8 mouse cellular contexts compared by ENCODE assay signal in genomic region chr7:45068000-45068318, GRCm38 (mm10). TPM values are rescaled to one million over a fixed set of nuclear protein-coding genes. Genes with fewer than 3 reads are reported as not detected.
DNase-seq lines count a peak whose midpoint lies in the region; ATAC-seq and TF ChIP-seq lines count a peak whose summit lies in the region.

No protein-coding gene starts in this region.

- peak; percentile 73 for TF ChIP-seq CTCF in forebrain, postnatal 0 days (IDR thresholded peaks at IDR 0.05; ENCODE audit: low read depth)
- TF ChIP-seq CTCF in liver, embryonic 14.5 days (IDR thresholded peaks at IDR 0.05; ENCODE audit: low read depth) = peak; percentile 93

- H3K9ac ChIP-seq in forebrain, embryonic 12.5 days = no peak overlapping the region
- H3K9ac ChIP-seq in forebrain, embryonic 15.5 days (replicated peaks) = no peak overlapping the region
- no peak overlapping the region for H3K9ac ChIP-seq in forebrain, postnatal 0 days
- no peak overlapping the region for H3K9ac ChIP-seq in liver, embryonic 14.5 days (replicated peaks)

- no peak overlapping the region for H3K27ac ChIP-seq in forebrain, embryonic 12.5 days
- no peak overlapping the region for H3K27ac ChIP-seq in forebrain, embryonic 15.5 days (replicated peaks)
- no peak overlapping the region for H3K27ac ChIP-seq in forebrain, postnatal 0 days (ENCODE audit: low read depth, low read length)
- no peak overlapping the region for H3K27ac ChIP-seq in liver, embryonic 14.5 days

- no peak overlapping the region for H3K4me3 ChIP-seq in forebrain, embryonic 12.5 days (replicated peaks)
- no peak overlapping the region for H3K4me3 ChIP-seq in forebrain, embryonic 15.5 days
- no peak overlapping the region for H3K4me3 ChIP-seq in forebrain, postnatal 0 days (ENCODE audit: low read depth, low read length)
- H3K4me3 ChIP-seq in liver, embryonic 14.5 days (ENCODE audit: insufficient read depth in 1 of 2, low read depth in 2 of 2, low read length in 2 of 2) = no peak overlapping the region

- H3K27me3 ChIP-seq in forebrain, embryonic 12.5 days = no peaks in the 10 kb centered on the region
- H3K27me3 ChIP-seq in forebrain, embryonic 15.5 days = no peaks in the 10 kb centered on the region
- H3K27me3 ChIP-seq in forebrain, postnatal 0 days (ENCODE audit: insufficient read depth, low read length) = no peaks in the 10 kb centered on the region
- H3K27me3 ChIP-seq in liver, embryonic 14.5 days (ENCODE audit: control insufficient read depth, insufficient read depth, low read length) = no peaks in the 10 kb centered on the region

- no peak for TF ChIP-seq EP300 in liver, embryonic 14.5 days (IDR thresholded peaks at IDR 0.05; ENCODE audit: low read depth)

- WGBS in forebrain, embryonic 12.5 days = 33% methylated on average over 5 of the region's 5 CpGs
- WGBS in forebrain, embryonic 15.5 days = 22% methylated on average over 5 of the region's 5 CpGs
- WGBS in forebrain, postnatal 0 days = 20% methylated on average over 5 of the region's 5 CpGs
- 10% methylated on average over 5 of the region's 5 CpGs for WGBS in liver, embryonic 14.5 days (ENCODE audit: insufficient replicate concordance)

- 0 out of 2 replicates have a peak, but pooled peaks have one; percentile 23 for ATAC-seq in forebrain, embryonic 12.5 days (ENCODE audit: low FRiP score)
- ATAC-seq in forebrain, embryonic 15.5 days (replicated peaks) = no peak
- ATAC-seq in forebrain, postnatal 0 days = peak; percentile 60; the same call in 1 of the 2 replicates
- ATAC-seq in liver, embryonic 14.5 days (ENCODE audit: insufficient read depth) = peak; percentile 46

- H3K36me3 ChIP-seq in forebrain, embryonic 12.5 days (replicated peaks) = 0 out of 2 replicates have a peak, but pooled peaks cover 4% of the 10 kb centered on the region
- no peaks in the 10 kb centered on the region for H3K36me3 ChIP-seq in forebrain, embryonic 15.5 days
- no peaks in the 10 kb centered on the region for H3K36me3 ChIP-seq in forebrain, postnatal 0 days (ENCODE audit: insufficient read depth)
- H3K36me3 ChIP-seq in liver, embryonic 14.5 days (replicated peaks; ENCODE audit: control insufficient read depth, insufficient read depth, low read depth) = no peaks in the 10 kb centered on the region

- H3K4me2 ChIP-seq in forebrain, embryonic 12.5 days = no peak overlapping the region
- H3K4me2 ChIP-seq in forebrain, embryonic 15.5 days (replicated peaks) = no peak overlapping the region
- H3K4me2 ChIP-seq in forebrain, postnatal 0 days (ENCODE audit: low read depth) = no peak overlapping the region
- H3K4me2 ChIP-seq in liver, embryonic 14.5 days (ENCODE audit: low read depth) = no peak overlapping the region

- DNase-seq in A20 (ENCODE audit: low read depth, low spot score) = peak; percentile 86
- DNase-seq in adrenal gland, postnatal 10 days = peak; percentile 66
- DNase-seq in forebrain, postnatal 0 days = peak; percentile 56
- DNase-seq in liver, embryonic 14.5 days (ENCODE audit: low read depth in 3 of 3, low spot score in 3 of 3) = peak in 1 of 3 experiments; percentile 46
- peak; percentile 71 for DNase-seq in retina, postnatal 1 day
- DNase-seq in urinary bladder, adult 18-20 months (ENCODE audit: low spot score in 2 of 2) = no peak

- peaks cover 10% of the 10 kb centered on the region for H3K4me1 ChIP-seq in forebrain, embryonic 12.5 days
- H3K4me1 ChIP-seq in forebrain, embryonic 15.5 days = peaks cover 13% of the 10 kb centered on the region
- H3K4me1 ChIP-seq in forebrain, postnatal 0 days (ENCODE audit: insufficient read depth) = no peaks in the 10 kb centered on the region; the same call in 1 of the 2 replicates
- peaks cover 6 to 7% of the 10 kb centered on the region in 2 experiments; a peak in 2 of 4 replicates for H3K4me1 ChIP-seq in liver, embryonic 14.5 days (replicated peaks; ENCODE audit: control insufficient read depth in 2 of 2, insufficient read depth in 2 of 2, low read length in 1 of 2)

- H3K9me3 ChIP-seq in forebrain, embryonic 12.5 days = no peaks in the 10 kb centered on the region
- no peaks in the 10 kb centered on the region for H3K9me3 ChIP-seq in forebrain, embryonic 15.5 days
- H3K9me3 ChIP-seq in forebrain, postnatal 0 days (ENCODE audit: low read length) = no peaks in the 10 kb centered on the region
- H3K9me3 ChIP-seq in liver, embryonic 14.5 days (ENCODE audit: control insufficient read depth, low read length) = no peaks in the 10 kb centered on the region

RNA-seq across cellular contexts. Expression of gene Prrg2, which starts 5.5 kb away (rescaled TPM):
- polyA plus RNA-seq in forebrain, embryonic 12.5 days (2016; fragmentation: Nextera tagmentation; extraction: Ambion mirVana) = 17.1 and 18.2 TPM in 2 replicates
- 12.6 and 15.3 TPM in 2 replicates for polyA plus RNA-seq in forebrain, embryonic 15.5 days (2015; fragmentation: Nextera tagmentation; extraction: Ambion mirVana)
- total RNA-seq in adrenal gland, postnatal 10 days (2021) = 10 to 100 TPM; 18.5 to 20.0 TPM
- total RNA-seq in forebrain, postnatal 0 days (2014; rRNA removed) = 6.3 and 15.9 TPM in 2 replicates
- polyA plus RNA-seq in forebrain, postnatal 0 days (2015; fragmentation: Nextera tagmentation; extraction: Ambion mirVana) = 14.9 and 15.1 TPM in 2 replicates
- polyA plus RNA-seq in liver, embryonic 14.5 days (2012; rRNA removed) = 8.5 and 10.1 TPM in 2 replicates
- polyA plus RNA-seq in liver, embryonic 14.5 days (2014; fragmentation: Nextera tagmentation; extraction: Ambion mirVana) = 6.2 and 7.3 TPM in 2 replicates

RNA-seq across cellular contexts. Expression of gene Nosip, which starts 5.7 kb away (rescaled TPM):
- 53.7 and 54.4 TPM in 2 replicates for polyA plus RNA-seq in forebrain, embryonic 12.5 days (2016; fragmentation: Nextera tagmentation; extraction: Ambion mirVana)
- polyA plus RNA-seq in forebrain, embryonic 15.5 days (2015; fragmentation: Nextera tagmentation; extraction: Ambion mirVana) = 62.4 and 63.9 TPM in 2 replicates
- 10 to 100 TPM; 39.7 to 45.9 TPM for total RNA-seq in adrenal gland, postnatal 10 days (2021)
- 75.2 and 76.4 TPM in 2 replicates for total RNA-seq in forebrain, postnatal 0 days (2014; rRNA removed)
- 74.3 and 75.2 TPM in 2 replicates for polyA plus RNA-seq in forebrain, postnatal 0 days (2015; fragmentation: Nextera tagmentation; extraction: Ambion mirVana)
- 24.5 and 26.4 TPM in 2 replicates for polyA plus RNA-seq in liver, embryonic 14.5 days (2012; rRNA removed)
- polyA plus RNA-seq in liver, embryonic 14.5 days (2014; fragmentation: Nextera tagmentation; extraction: Ambion mirVana) = 23.1 and 27.4 TPM in 2 replicates

RNA-seq across cellular contexts. Expression of gene Prr12, which starts 15.3 kb away (rescaled TPM):
- 13.1 and 13.6 TPM in 2 replicates for polyA plus RNA-seq in forebrain, embryonic 12.5 days (2016; fragmentation: Nextera tagmentation; extraction: Ambion mirVana)
- 16.0 and 16.1 TPM in 2 replicates for polyA plus RNA-seq in forebrain, embryonic 15.5 days (2015; fragmentation: Nextera tagmentation; extraction: Ambion mirVana)
- total RNA-seq in adrenal gland, postnatal 10 days (2021) = 10 to 100 TPM; 36.9 to 51.9 TPM
- 12.6 and 14.0 TPM in 2 replicates for total RNA-seq in forebrain, postnatal 0 days (2014; rRNA removed)
- polyA plus RNA-seq in forebrain, postnatal 0 days (2015; fragmentation: Nextera tagmentation; extraction: Ambion mirVana) = 4.9 and 8.2 TPM in 2 replicates
- polyA plus RNA-seq in liver, embryonic 14.5 days (2012; rRNA removed) = 1.8 and 2.6 TPM in 2 replicates
- polyA plus RNA-seq in liver, embryonic 14.5 days (2014; fragmentation: Nextera tagmentation; extraction: Ambion mirVana) = 1.9 and 2.2 TPM in 2 replicates

RNA-seq across cellular contexts. Expression of gene Rcn3, which starts 24.1 kb away (rescaled TPM):
- polyA plus RNA-seq in forebrain, embryonic 12.5 days (2016; fragmentation: Nextera tagmentation; extraction: Ambion mirVana) = 80.5 and 101 TPM in 2 replicates
- polyA plus RNA-seq in forebrain, embryonic 15.5 days (2015; fragmentation: Nextera tagmentation; extraction: Ambion mirVana) = 49.6 and 54.4 TPM in 2 replicates
- 10 to 100 TPM; 65.2 to 71.2 TPM for total RNA-seq in adrenal gland, postnatal 10 days (2021)
- total RNA-seq in forebrain, postnatal 0 days (2014; rRNA removed) = 29.7 and 43.8 TPM in 2 replicates
- polyA plus RNA-seq in forebrain, postnatal 0 days (2015; fragmentation: Nextera tagmentation; extraction: Ambion mirVana) = 32.6 and 36.4 TPM in 2 replicates
- polyA plus RNA-seq in liver, embryonic 14.5 days (2012; rRNA removed) = 20.1 and 20.6 TPM in 2 replicates
- 19.2 and 21.5 TPM in 2 replicates for polyA plus RNA-seq in liver, embryonic 14.5 days (2014; fragmentation: Nextera tagmentation; extraction: Ambion mirVana)

RNA-seq across cellular contexts. Expression of gene Fcgrt, which starts 35.7 kb away (rescaled TPM):
- 8.3 and 9.6 TPM in 2 replicates for polyA plus RNA-seq in forebrain, embryonic 12.5 days (2016; fragmentation: Nextera tagmentation; extraction: Ambion mirVana)
- polyA plus RNA-seq in forebrain, embryonic 15.5 days (2015; fragmentation: Nextera tagmentation; extraction: Ambion mirVana) = 16.6 and 17.8 TPM in 2 replicates
- total RNA-seq in adrenal gland, postnatal 10 days (2021) = 100 to 1,000 TPM; 169 to 185 TPM
- total RNA-seq in forebrain, postnatal 0 days (2014; rRNA removed) = 24.9 and 29.4 TPM in 2 replicates
- polyA plus RNA-seq in forebrain, postnatal 0 days (2015; fragmentation: Nextera tagmentation; extraction: Ambion mirVana) = 35.1 and 44.7 TPM in 2 replicates
- 14.9 and 16.3 TPM in 2 replicates for polyA plus RNA-seq in liver, embryonic 14.5 days (2012; rRNA removed)
- 35.5 and 35.6 TPM in 2 replicates for polyA plus RNA-seq in liver, embryonic 14.5 days (2014; fragmentation: Nextera tagmentation; extraction: Ambion mirVana)

Comparison
In these comparisons a context has a peak if more than half of its experiments do, and no peak if none do; other contexts are left out.
1. DNase-seq: peak in A20 (single experiment), adrenal gland, postnatal 10 days (single experiment), forebrain, postnatal 0 days (single experiment) and retina, postnatal 1 day (single experiment); none in urinary bladder, adult 18-20 months (0 of 2).